Mouse (Mus musculus) kidney, adult 2 months (tissue): ENCODE measurements around the gene Slc35e1. TPM values are rescaled to one million over a fixed set of nuclear protein-coding genes. Genes with fewer than 3 reads are reported as not detected.

Source experiments
- DNase-seq: peaks from one replicate; pipeline ENCODE4 v3.0.0; 2021
- H3K27ac ChIP-seq: fragments of 200-500 bp; 2 replicates; pipeline ENCODE4 v1.5.1; 2012; ENCODE audit warnings: low read depth, low read length, control low read depth, inconsistent platforms; ENCODE audit not compliant: insufficient read depth
- H3K27me3 ChIP-seq: fragments of 200-500 bp; replicated peaks from 2 replicates; pipeline ENCODE4 v1.6.1; 2012; ENCODE audit warnings: mild to moderate bottlenecking, moderate library complexity, low read length, inconsistent platforms; ENCODE audit not compliant: control insufficient read depth, insufficient read depth
- H3K36me3 ChIP-seq: fragments of 200-500 bp; 2 replicates; pipeline ENCODE4 v1.6.1; 2012; ENCODE audit warnings: mild to moderate bottlenecking, moderate library complexity, low read length, inconsistent platforms; ENCODE audit not compliant: control insufficient read depth, insufficient read depth
- H3K4me1 ChIP-seq: fragments of 200-500 bp; 2 replicates; pipeline ENCODE4 v1.6.1; 2011; ENCODE audit warnings: low read length; ENCODE audit not compliant: control insufficient read depth, insufficient read depth
- H3K4me3 ChIP-seq: fragments of 200-500 bp; 2 replicates; pipeline ENCODE4 v1.5.1; 2011; ENCODE audit warnings: mild to moderate bottlenecking, low read depth, low read length, control low read depth; ENCODE audit not compliant: insufficient read depth
- CTCF ChIP-seq: fragments of 200-500 bp; conservative IDR thresholded peaks from 2 replicates; pipeline ENCODE4 v1.5.1; 2011; ENCODE audit warnings: low read depth, mild to moderate bottlenecking, control low read depth, low read length, moderate library complexity, mixed read lengths; ENCODE audit not compliant: insufficient read depth, insufficient read length
- POLR2A ChIP-seq: fragments of 200-500 bp; IDR thresholded peaks from one replicate; pipeline ENCODE4 v1.6.1; 2011; ENCODE audit warnings: low read depth, low read length, control low read depth
- WGBS: fragments of 180-500 bp; shearing (Covaris S2); methylation state at CpG from one replicate; pipeline ENCODE4 v1.1.7; 2018; 5-methylcytosine and 5-hydroxymethylcytosine counted together
- polyA plus RNA-seq: library from polyadenylated mRNA; depleted of rRNA; stranded (reverse); fragments of >200 nt; gene quantifications from 2 replicates; pipeline ENCODE4 v1.2.3, GENCODE M21; 2012

The Slc35e1 gene
- polyA plus RNA-seq, 1 experiment = 52.7 TPM

- WGBS = 75% methylated on average over 1 of the region's 1 CpGs
- no peak overlapping the region for H3K27ac ChIP-seq
- peaks cover 4% of the 10 kb centered on the region; the same call in 1 of the 2 replicates for H3K4me1 ChIP-seq
- no peaks in the 10 kb centered on the region for H3K27me3 ChIP-seq
- TF ChIP-seq CTCF (no peak), POLR2A (no peak)
- no peaks in the 10 kb centered on the region for H3K36me3 ChIP-seq
- DNase-seq = no peak
- H3K4me3 ChIP-seq = no peak overlapping the region
Measured at GRCm38 (mm10) chr8:72512648-72513047, 20.2 kb upstream of the Slc35e1 start.

GRCm38 (mm10) chr8:72507505-72507904 lies 15.1 kb upstream of the Slc35e1 start:
- Histone ChIP-seq H3K27ac (no peak overlapping the region), H3K36me3 (no peaks in the 10 kb centered on the region), H3K27me3 (no peaks in the 10 kb centered on the region), H3K4me1 (peaks cover 6% of the 10 kb centered on the region; the same call in 1 of the 2 replicates), H3K4me3 (no peak overlapping the region)
- WGBS = 84% methylated on average over 1 of the region's 1 CpGs
- TF ChIP-seq POLR2A (no peak), CTCF (no peak)
- no peak for DNase-seq

GRCm38 (mm10) chr8:72504637-72505314 lies 12.4 kb upstream of the Slc35e1 start:
- no peak overlapping the region for H3K27ac ChIP-seq
- H3K36me3 ChIP-seq = no peaks in the 10 kb centered on the region
- TF ChIP-seq POLR2A (no peak), CTCF (no peak)
- no peaks in the 10 kb centered on the region for H3K27me3 ChIP-seq
- peaks cover 2% of the 10 kb centered on the region; the same call in 1 of the 2 replicates for H3K4me1 ChIP-seq
- H3K4me3 ChIP-seq = no peak overlapping the region
- no peak for DNase-seq

- Histone ChIP-seq H3K27ac (no peak overlapping the region), H3K4me3 (no peak overlapping the region), H3K4me1 (peaks cover 2% of the 10 kb centered on the region; the same call in 1 of the 2 replicates), H3K27me3 (no peaks in the 10 kb centered on the region), H3K36me3 (no peaks in the 10 kb centered on the region)
- no peak for TF ChIP-seq CTCF
- TF ChIP-seq POLR2A = no peak
- DNase-seq = no peak
Measured at GRCm38 (mm10) chr8:72504137-72504536, 11.7 kb upstream of the Slc35e1 start.

- Histone ChIP-seq H3K27me3 (no peaks in the 10 kb centered on the region), H3K36me3 (no peaks in the 10 kb centered on the region), H3K27ac (no peak overlapping the region), H3K4me1 (peaks cover 2% of the 10 kb centered on the region; the same call in 1 of the 2 replicates), H3K4me3 (no peak overlapping the region)
- 87% methylated on average over 1 of the region's 1 CpGs for WGBS
- no peak for DNase-seq
- TF ChIP-seq POLR2A (no peak), CTCF (no peak)
Measured at GRCm38 (mm10) chr8:72500521-72500931, 8.1 kb upstream of the Slc35e1 start.

GRCm38 (mm10) chr8:72499521-72500284 lies 7.3 kb upstream of the Slc35e1 start:
- no peak for DNase-seq

GRCm38 (mm10) chr8:72498527-72498926 lies 6.1 kb upstream of the Slc35e1 start:
- Histone ChIP-seq H3K4me1 (peaks cover under 1% of the 10 kb centered on the region; the same call in 1 of the 2 replicates), H3K4me3 (no peak overlapping the region), H3K27me3 (no peaks in the 10 kb centered on the region), H3K27ac (no peak overlapping the region), H3K36me3 (no peaks in the 10 kb centered on the region)
- no peak for DNase-seq
- WGBS = 80% methylated on average over 4 of the region's 4 CpGs
- TF ChIP-seq CTCF (no peak), POLR2A (no peak)

More at GRCm38 (mm10) chr8:72499521-72500284, 7.3 kb upstream of the Slc35e1 start:
- WGBS = 75% methylated on average over 2 of the region's 2 CpGs
- no peak for TF ChIP-seq CTCF
- no peak for TF ChIP-seq POLR2A
- no peaks in the 10 kb centered on the region for H3K36me3 ChIP-seq
- H3K27ac ChIP-seq = no peak overlapping the region
- no peak overlapping the region for H3K4me3 ChIP-seq
- H3K4me1 ChIP-seq = peaks cover 2% of the 10 kb centered on the region; the same call in 1 of the 2 replicates
- H3K27me3 ChIP-seq = no peaks in the 10 kb centered on the region
